Mouse (Mus musculus) bone marrow macrophage, adult 2 months (primary cell): Measurements from ENCODE around the gene Rpgrip1l.

Source experiments
- CTCF ChIP-seq: IDR thresholded peaks from 2 replicates; pipeline ENCODE4 v1.5.1; 2012; ENCODE audit warnings: low read depth, mild to moderate bottlenecking, low read length, moderate library complexity
- POLR2A ChIP-seq: IDR thresholded peaks from 2 replicates; pipeline ENCODE4 v1.6.1; 2012; ENCODE audit warnings: mild to moderate bottlenecking, low read depth, low read length, borderline replicate concordance

DNA sequence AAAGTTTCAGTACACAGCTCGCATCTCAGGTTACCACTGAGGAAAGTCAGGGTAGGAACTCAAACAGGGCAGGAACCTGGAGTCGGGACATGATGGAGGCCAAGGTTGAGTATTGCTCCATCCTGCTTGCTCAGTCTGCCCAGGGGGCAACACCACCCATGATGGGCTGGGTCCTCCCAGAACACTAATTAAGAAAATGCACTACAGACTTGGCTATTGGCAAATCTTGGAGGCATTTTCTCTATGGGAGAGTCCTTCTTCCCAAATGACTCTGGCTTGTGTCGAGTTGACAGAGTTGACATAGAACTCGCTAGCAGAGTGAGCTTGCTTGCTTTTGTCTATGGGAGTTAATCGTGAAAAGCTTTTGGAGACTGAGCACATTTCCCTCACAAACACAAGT is 120.1 kb downstream of the Rpgrip1l start:
- TF ChIP-seq CTCF (no peak), POLR2A (no peak)
